Mouse (Mus musculus) gastrocnemius, postnatal 25 days (tissue): ENCODE data around the gene Macrod1. TPM values are rescaled to one million over a fixed set of nuclear protein-coding genes. Genes with fewer than 3 reads are reported as not detected.
A peak's percentile ranks its signal among the peaks of the same experiment; 100 is the strongest.

Source experiments
- DNase-seq: peaks from one replicate; pipeline ENCODE4 v3.0.0; 2022
- total RNA-seq, 2 experiments: library from RNA; stranded (reverse); gene quantifications; 1 replicate in 1 of 2; 2 replicates in 1 of 2; pipeline ENCODE4 v1.2.3; 2021

The Macrod1 gene
- total RNA-seq, 2 experiments from 2014 or later: 227 to 252 TPM

DNA sequence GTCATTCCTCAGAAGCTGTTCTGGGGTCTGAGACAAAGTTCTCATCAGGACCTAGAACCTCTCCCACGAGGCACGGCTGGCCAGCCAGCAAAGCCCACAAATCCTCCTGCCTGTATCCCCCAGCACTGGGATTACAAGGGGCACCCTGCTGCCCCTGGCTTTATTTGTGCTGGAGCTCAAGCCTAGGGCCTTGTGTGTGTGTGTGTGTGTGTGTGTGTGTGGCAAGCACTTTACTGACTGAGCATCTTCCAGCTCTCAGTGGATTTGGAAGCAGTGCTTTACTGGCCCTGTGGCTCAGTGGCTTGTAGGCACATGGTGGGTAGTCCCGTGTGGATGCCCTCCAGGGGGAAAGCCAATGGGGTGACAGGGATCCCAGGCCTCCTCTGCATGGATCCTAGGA, 56.0 kb downstream of the Macrod1 start:
- DNase-seq: no peak

- no peak for DNase-seq
Observed at GRCm38 (mm10) chr19:7113574-7113973, 57.0 kb downstream of the Macrod1 start.

DNA sequence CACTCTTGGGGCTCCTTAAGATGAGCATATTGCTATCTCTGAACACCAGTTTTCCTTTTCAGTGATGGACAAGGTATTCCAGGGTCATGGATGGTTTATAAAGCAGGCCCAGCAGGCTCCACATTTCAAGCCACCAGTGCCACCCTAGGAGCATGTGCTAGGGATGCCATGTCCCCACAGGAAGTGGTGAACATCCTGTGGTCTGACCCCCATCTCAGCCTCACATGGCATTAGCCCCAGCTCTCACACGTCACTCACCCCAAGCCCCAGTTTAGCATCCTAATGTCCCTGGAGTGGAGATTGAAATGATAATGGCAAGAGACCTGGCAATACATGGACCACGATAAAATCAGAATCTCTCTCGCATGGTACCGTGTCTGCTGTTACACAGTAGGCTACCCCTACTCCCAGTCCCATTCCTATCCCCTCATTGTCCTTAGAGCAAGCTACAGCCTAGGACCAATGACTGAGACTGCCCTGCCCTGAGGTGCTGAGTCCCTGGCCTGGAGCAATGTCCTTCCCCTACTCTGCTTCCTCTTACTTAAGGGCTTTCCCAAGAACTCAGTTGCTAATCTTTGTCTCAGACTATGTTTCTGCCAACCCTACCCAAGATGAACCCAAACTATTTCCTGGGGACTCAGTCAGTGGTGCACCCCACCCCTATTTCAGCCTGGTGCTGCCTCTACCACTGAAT, 59.6 kb downstream of the Macrod1 start:
- DNase-seq: no peak

GRCm38 (mm10) chr19:7117141-7117540, 60.5 kb downstream of the Macrod1 start:
- no peak for DNase-seq

GRCm38 (mm10) chr19:7117653-7118307, 61.2 kb downstream of the Macrod1 start:
- DNase-seq: no peak

DNA sequence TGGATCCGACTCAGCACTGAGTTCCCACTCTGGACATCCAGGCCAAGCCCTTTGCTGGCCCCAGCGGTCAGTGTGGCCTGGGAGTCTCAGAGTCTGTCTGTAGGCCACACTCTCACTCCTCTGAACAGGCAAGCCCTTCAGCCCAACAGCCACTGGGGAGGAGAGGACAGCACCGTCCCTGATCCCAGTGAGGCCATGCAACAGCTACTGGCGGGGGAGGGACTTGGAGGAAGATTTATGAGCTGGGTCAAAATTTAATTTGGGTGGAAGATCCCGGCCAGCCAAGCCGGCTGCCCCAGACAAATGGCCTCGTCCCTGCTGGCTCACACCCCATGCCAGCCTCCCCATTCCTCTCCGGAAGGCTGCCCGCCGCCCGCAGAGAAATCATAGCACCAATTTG, 64.6 kb downstream of the Macrod1 start:
- peak; percentile 70 for DNase-seq

DNA sequence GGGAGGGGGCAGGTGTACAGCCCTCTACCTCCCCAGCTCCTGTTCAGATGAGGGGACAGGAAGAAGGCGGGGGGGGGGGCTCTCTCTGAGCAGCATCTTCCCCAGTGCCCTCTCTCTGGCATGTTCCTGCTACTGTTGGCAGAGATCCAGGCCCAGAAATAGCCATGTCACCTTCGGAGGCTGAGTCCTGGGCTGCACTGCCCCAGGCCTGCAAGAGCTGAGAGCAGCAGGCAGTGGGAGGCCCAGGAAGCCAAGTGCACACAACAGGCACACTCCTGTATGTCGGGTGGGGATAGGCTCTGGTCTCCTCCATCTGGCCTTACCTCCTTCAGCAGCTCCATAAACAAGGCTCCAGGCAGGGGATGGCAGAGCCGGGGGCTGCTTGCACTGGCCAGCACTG, 65.7 kb downstream of the Macrod1 start:
- no peak for DNase-seq

- no peak for DNase-seq
Observed at GRCm38 (mm10) chr19:7122698-7123306, 66.2 kb downstream of the Macrod1 start.

DNA sequence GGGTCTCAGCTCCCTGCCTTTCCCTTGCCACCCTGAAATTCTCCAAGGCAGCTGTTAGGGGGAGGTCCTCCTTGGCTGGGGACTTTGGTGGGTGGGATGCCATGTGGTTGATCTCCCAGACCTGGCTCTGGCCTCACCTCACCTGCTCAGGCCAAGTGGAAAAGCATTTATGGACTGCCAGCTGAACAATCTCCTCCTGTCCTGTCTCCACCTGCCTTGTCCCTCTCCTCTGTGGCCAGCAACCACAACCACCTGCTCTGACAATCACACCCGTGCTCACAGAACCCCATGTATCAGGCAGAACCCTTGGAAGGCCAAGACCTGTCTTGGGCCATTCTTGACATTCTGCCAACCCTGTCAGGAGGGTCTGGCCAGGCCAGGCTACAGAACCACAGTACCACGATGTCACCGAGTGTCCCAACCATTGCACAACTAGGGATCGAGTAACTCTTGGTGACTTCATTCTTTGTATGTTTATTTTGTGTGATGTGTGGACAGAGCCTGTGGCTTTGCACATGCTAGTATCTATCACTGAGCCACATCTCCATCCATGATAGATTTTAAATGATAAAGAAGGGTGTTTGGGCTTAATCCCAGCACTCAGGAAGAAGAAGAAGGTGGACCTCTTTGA, 69.0 kb downstream of the Macrod1 start:
- DNase-seq: no peak

DNA sequence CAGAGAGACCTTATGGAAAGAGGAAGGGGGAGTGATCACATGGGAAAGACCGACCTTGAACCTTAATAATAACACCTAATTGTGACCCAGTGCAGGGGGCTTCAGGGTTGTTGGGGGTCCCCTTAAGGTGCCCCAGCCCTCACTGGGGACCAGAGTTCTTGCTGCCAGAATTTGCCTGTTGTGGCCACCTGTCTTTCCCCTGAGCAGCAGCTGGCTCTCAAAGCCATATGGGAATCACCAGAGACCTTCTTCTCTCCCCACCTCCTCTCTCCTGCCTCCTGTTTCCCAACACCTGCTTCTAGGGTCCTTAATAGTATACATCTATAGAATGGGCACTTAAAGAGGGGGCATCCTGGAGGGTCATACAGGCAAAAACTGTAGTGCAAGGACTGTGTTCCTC, 69.6 kb downstream of the Macrod1 start:
- DNase-seq: no peak

- DNase-seq: no peak
Observed at GRCm38 (mm10) chr19:7126933-7127332, 70.3 kb downstream of the Macrod1 start.

DNA sequence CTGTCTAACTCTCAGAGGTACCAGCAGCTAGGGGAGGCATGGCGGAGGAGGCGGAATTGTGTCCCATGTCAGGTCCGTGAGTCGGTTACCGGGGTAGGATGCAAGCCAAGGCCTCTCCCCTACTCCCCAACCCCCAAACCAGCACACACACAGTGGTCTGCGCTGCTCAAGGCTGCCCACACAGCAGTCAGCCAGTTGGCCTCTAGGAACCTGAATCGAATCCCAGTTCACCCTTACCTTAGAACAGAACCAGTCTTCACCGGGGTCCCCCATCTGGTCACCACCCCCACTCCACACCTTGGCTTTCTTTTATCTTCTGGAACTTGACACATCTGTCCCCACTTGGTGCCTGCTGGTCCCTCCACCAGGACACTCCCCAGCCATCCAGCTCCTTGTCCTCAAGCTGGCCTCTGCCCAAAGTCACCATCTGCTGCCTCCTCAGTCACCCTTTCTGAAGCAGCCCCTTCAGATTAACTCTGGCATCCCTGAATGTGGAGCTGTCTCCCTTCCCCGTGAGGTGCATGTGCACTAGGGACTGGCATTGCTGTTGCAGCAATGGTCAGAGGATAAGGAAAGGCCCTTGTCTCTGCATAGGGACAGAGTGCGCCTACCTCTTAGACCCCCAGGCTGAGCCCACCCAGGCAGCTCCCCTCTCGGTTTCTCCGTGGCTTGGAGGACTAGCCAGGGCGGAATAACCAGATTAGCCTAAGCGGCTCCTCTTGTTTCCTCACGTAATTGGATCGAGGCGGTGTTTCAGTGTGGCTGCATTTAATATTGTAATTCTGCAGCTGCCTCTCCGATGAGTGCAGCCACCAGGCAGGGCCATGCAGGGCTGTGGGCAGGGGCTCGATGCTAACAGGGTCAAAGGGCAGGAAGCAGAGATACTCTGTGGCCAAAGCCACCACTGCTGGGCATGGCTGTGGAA, 72.2 kb downstream of the Macrod1 start:
- no peak for DNase-seq

DNA sequence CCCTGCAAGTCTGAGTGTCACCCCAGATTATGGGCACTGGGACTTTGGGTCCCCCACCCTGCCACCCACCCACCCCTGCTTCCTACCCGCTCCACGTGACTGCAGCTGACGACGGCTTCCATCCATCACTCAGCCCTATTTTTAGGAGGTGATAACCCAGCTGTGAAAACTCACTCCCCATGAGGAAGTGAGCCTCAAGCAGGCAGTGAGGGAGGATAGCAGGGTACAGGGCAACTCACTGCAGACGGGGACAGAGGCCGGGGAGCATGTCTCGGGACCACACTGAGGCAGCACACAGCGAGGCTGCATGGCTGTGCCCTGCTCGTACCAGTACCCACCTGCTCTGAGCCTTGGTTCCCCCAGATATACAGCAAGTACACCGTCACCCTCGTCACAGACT, 73.7 kb downstream of the Macrod1 start:
- DNase-seq: no peak

DNA sequence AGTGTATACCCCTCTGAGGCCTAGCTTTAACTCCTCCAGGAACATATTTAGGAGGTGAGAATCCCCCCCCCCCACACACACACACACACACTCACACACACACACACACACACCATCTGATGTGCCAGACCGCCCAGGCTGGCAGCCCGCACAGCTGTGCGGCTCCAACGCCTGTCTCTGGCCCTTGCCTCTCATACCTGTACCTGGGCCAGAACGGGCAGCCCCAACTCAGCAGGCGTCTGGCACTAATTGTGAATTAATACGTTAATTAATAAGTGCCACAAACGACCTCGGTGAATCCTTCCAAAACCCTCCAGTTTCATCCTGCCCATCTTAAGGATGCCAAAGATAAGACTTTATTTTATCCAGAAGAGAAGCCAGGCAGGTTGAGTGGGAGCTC, 76.8 kb downstream of the Macrod1 start:
- DNase-seq: no peak

DNA sequence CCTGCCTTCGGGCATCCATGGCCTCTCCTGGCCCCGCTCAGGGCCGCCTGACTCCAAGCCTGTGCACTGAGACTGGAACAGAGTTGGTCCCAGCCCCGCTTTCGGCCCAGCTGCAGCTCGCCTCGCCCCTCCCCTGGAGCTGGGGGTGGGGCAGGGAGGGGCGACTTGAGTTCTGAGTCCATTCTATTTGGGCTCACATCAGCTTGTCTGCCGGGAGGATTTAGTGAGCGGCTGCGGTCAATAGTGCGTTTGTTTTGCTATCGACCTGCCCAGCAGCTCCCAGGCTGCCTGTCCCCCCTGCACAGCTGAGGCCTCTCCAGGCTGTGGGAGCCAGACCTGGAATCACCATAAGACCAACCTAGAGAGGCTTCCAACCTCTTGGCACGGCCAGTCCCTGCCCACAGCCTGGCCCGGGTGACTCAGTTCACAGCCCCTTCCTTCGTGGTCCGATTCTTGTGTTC, 78.1 kb downstream of the Macrod1 start:
- DNase-seq: peak; percentile 84

DNA sequence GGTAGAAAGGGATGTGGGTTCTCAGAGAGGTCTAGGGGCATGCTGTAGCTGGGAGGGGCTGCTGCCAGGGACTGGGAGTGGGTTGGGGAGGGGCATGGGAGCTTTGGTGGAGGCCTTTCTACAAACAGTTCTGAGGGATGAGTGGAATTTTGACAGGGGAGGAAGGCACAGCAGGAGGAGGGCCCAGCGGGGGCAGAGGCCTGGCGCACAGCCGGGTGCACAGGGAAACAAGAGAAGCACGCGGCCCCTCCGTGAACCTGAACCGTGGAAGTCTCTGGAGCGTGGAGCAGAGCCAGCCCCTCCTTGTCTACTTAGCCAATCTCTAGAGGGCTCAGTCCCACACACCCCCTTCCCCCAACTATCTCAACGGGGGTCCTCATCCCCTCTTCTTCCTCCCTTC, 78.9 kb downstream of the Macrod1 start:
- DNase-seq: no peak

DNA sequence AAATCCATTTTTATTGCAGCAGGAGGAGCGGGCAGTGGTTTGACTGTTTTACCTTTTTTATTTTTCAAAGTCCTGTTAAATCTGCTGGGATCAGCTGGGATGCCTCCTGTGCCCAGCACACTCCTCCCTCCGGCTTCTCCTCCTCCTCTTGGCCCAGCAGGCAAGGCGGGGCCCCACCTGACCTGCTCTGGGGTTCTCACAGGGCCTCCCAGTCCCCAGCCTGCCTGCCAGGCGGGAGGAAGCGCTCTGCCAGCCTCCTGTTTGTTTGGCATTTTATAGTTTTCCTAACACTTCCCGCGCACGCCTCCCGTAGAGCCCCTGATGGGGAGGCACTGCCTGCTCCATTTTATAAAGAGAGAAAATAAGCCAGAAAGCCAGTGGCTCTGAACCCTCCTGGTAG, 79.4 kb downstream of the Macrod1 start:
- DNase-seq: no peak

- no peak for DNase-seq
Observed at GRCm38 (mm10) chr19:7136714-7137498, 80.3 kb downstream of the Macrod1 start.

GRCm38 (mm10) chr19:7138327-7138726, 81.7 kb downstream of the Macrod1 start:
- no peak for DNase-seq

- DNase-seq: no peak
Observed at GRCm38 (mm10) chr19:7139321-7139720, 82.7 kb downstream of the Macrod1 start.

DNA sequence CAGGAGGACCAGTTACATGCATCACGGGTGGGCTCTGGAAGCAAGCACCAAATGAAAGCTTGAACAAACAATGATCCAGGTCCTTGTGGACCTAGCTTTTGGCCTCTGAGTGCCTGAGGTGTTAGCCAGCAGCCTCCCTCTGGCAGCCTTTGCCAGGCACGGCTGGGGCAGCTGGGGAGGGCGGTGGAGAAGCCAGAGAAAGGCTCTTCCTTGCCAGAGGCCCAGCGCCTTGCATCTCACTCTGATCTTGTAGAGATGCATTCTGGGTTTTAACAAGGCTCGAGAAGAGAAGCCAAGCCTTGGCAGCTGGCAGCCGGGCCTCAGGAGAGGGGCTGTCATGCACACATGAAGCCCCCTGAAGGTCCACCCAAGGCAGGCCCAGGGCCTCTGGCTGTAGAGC, 83.8 kb downstream of the Macrod1 start:
- DNase-seq: peak; percentile 58
